Mouse (Mus musculus) cerebellum, adult 2 months (tissue): ENCODE results near the gene Ano2.

Experiments
- CTCF ChIP-seq: fragments of 200-500 bp; IDR thresholded peaks from 2 replicates; pipeline ENCODE4 v1.5.1; 2011; ENCODE audit warnings: low read depth, mild to moderate bottlenecking, control low read depth, low read length, moderate library complexity, borderline replicate concordance; ENCODE audit not compliant: insufficient read depth
- POLR2A ChIP-seq: fragments of 200-500 bp; IDR thresholded peaks from 2 replicates; pipeline ENCODE4 v1.6.1; 2011; ENCODE audit warnings: low read length, control low read depth, borderline replicate concordance; ENCODE audit not compliant: insufficient read depth

- no peak for TF ChIP-seq CTCF
- no peak for TF ChIP-seq POLR2A
Measured at GRCm38 (mm10) chr6:125874742-125875141, 184.5 kb downstream of the Ano2 start.
